Mouse (Mus musculus) splenic B cell, adult 2 months (primary cell): ENCODE measurements around the gene Slc39a8.
A peak's percentile ranks its signal among the peaks of the same experiment; 100 is the strongest.

ENCODE experiments used
- DNase-seq: peaks from one replicate; pipeline ENCODE4 v3.0.0-alpha.2; 2011; ENCODE audit warnings: low read depth, low spot score
- H3K27me3 ChIP-seq: 2 replicates; pipeline ENCODE4 v1.6.1; 2012; ENCODE audit warnings: mild to moderate bottlenecking, low read length, moderate library complexity, mixed read lengths; ENCODE audit not compliant: control insufficient read depth, poor library complexity, insufficient read depth, severe bottlenecking
- H3K36me3 ChIP-seq: 2 replicates; pipeline ENCODE4 v1.6.1; 2012; ENCODE audit warnings: mild to moderate bottlenecking, low read length, moderate library complexity, mixed read lengths; ENCODE audit not compliant: control insufficient read depth, poor library complexity, insufficient read depth, severe bottlenecking

Slc39a8 gene

DNA sequence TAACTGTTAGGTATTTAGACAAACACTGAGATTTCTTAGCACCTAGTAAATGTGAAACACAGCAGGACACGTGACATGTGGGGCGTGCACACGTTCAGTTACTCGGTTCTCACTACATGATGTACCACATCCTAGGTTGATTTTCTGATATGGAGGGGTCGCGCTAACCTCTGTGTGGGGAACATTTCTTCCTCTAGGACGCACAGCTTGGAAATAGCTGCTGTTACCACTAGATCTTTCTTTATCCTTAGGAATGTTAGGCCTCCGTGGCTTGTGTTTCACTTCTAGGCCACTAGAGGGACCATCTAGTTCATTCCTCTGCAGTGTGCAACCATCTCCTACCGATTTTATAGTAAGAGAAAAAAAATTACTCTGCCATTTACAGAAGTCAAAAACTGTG lies 37.7 kb downstream of the Slc39a8 start:
- DNase-seq = peak; percentile 18
- no peaks in the 10 kb centered on the region for H3K36me3 ChIP-seq
- H3K27me3 ChIP-seq = no peaks in the 10 kb centered on the region

DNA sequence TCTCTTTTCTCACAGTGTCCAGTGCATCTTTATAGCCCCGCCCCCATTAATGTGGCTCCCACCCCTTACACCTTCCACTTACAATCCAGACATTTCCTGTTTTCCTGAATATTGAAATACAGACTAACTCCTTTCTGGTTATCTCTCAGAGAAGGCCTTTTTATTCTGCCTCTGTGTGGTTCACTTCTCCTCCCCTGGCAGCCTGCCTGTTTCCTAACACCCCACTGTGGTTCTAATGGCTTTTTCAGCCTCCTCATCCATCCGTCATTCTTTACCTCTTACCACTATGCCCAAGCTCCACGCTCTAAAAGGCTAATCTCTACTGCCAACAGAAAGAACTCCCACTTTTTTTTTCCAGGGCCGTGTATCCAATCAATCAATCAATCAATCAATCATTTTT lies 44.0 kb downstream of the Slc39a8 start:
- H3K36me3 ChIP-seq = no peaks in the 10 kb centered on the region
- H3K27me3 ChIP-seq = no peaks in the 10 kb centered on the region

DNA sequence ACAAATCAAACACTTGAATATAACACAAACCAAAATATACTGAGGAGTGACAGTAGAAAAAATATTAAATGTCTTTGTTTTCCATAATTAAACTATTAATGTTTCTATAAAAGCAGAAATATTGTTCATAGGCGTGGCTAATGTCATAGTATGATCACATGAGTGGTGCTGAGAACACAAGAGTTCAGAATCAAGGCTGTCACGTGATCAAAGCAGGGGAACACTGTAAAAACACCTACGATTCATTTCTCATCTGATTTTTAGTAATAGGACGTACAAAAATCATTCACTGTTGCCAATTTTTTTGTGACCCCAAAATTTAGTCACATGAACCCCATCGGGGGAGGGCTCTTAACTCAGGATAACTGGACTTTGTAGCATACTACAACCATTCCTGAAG lies 47.2 kb downstream of the Slc39a8 start:
- H3K27me3 ChIP-seq = no peaks in the 10 kb centered on the region
- DNase-seq = no peak
- H3K36me3 ChIP-seq = no peaks in the 10 kb centered on the region

More for the DNA sequence above, 44.0 kb downstream of the Slc39a8 start:
- DNase-seq = no peak

DNA sequence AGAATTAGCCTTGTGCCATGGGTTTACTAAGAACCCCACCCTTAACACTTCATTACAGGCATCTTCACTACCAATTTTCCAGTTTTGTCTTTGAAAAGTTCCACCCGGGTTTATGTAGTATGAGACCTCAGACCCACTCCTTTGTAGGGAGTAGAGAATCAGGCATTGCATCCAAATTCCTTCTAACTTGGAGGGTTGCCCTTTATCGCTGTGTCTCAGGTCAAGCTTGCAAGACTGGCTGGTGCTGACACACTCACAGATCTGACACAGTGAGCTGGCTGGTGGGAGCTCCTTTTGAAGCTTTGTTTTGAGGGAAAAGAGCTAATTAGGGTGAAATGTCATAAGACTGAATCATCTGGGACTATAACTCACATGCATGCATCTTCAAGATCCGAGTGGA lies 48.5 kb downstream of the Slc39a8 start:
- Histone ChIP-seq H3K27me3 (no peaks in the 10 kb centered on the region), H3K36me3 (no peaks in the 10 kb centered on the region)
- no peak for DNase-seq

DNA sequence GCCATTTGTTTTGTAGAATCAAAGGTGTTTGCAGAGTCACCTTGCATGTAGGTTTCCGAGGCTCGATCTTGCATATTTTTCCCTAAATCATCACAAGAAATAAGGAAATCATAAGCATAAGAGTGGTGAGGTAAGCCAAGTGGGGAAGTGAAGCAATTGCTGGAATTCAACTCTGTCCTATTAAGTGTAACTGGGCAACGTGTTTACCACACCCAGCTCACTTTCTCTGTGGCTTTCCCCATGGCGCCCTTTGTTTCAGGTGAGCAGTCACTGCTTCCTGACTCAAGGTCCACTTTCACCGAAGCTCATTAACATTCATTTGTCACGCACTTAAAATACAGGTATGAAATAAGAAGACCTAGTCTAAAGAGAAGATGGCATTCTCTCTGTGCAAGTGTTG lies 53.0 kb downstream of the Slc39a8 start:
- H3K36me3 ChIP-seq = no peaks in the 10 kb centered on the region
- no peaks in the 10 kb centered on the region for H3K27me3 ChIP-seq
- DNase-seq = no peak

DNA sequence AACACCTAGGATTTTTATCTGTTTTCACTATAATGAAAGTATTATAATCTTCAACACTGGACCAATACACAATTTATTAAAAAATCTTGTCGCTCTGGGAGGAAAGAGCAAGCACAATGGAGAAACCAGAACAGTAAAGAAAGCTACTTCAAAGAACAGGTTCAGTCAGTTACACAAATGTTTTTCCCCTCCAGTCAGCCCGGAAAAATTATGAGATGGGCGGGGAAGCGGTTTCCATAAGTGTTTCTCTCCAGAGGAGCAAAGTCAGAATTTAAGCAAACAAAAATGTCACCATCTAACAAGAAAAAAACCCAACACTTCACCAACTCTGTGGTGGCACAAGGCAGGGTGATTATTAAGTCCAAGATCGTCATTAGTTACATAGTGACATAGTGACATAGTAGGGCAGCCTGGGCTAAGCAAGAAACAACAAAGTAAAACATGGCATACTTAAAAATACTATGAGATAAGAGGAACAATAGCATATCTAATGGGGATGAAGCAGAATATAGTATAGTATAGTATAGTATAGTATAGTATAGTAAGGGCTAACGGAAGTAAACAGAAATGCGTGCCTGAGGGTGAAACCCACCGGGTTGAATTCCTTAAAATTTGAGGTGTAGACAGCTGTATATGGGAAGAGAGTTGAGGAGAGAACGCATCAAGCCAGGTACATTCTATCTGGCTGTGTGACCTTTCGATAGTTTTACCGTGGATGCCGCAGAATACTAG lies 61.0 kb downstream of the Slc39a8 start:
- DNase-seq = no peak
- Histone ChIP-seq H3K27me3 (no peaks in the 10 kb centered on the region), H3K36me3 (no peaks in the 10 kb centered on the region)

DNA sequence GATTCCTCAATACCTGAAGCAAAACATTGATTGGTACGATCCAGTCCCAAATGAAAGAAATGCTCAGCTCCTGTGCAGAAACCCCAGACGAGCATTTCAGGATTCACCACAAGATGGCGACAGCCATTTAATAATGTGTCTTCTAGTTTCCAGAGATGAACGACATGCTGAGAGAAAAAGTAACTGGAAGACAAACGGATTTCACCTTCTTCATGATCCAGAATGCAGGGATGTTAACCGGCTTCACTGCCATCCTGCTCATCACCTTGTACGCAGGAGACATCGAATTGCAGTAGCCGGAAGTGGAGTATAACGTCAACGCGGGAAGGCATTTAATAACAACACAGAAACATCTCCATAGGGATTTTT lies 61.6 kb downstream of the Slc39a8 start:
- H3K27me3 ChIP-seq = no peaks in the 10 kb centered on the region
- DNase-seq = peak; percentile 68
- H3K36me3 ChIP-seq = no peaks in the 10 kb centered on the region

DNA sequence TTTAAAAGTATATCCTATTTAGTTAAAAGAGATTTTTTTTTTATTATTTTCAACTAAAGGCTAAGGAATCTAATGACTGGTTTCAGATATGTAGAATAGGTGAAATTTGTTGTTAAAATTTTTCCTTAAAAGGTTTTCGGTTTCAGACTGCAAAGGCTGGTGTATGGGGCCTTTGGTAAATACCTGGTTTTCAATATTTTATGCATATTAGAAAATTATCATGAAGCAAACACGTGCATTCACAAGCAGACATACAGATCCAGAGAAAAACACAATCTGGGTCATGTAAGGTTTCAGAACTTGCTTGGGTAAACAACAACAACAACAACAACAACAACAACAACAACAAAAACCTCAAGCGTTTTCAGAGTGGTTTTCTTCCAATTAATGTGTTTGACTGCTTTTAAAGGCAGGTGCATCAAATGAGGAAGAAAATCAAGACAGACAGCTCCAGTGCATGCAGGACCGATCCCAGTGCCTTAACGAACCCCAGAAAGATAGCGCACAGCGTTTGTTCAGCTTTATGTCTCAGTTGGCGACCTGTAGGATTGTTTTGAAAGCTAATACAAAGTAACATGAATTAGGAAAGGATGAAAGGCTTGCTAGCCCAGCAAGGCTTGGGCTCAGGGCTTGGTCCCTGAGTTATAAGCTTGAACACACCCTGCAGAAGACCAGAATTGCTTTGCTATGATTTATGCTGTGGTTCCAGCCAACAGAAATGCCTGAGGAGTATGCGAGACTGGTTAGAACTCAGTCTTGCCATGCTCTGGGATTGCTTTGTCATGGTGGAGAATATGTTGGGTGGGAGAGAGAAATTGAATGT lies 62.2 kb downstream of the Slc39a8 start:
- Histone ChIP-seq H3K36me3 (no peaks in the 10 kb centered on the region), H3K27me3 (no peaks in the 10 kb centered on the region)
- DNase-seq = no peak

DNA sequence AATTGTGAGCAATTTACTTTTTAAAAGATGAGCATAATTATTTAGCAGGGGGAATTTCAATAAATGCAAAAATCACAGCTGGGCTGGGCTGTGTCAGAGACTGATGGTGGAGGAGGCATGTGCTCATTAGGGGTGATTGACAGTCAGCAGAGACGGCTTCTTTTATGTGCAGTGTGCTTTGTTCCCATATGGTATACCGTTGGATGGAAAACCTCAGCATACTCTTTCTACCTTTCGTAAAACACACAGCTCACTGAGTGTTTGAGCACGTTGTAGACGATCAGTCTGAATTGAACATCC lies 62.7 kb downstream of the Slc39a8 start:
- Histone ChIP-seq H3K36me3 (no peaks in the 10 kb centered on the region), H3K27me3 (no peaks in the 10 kb centered on the region)
- DNase-seq = no peak

DNA sequence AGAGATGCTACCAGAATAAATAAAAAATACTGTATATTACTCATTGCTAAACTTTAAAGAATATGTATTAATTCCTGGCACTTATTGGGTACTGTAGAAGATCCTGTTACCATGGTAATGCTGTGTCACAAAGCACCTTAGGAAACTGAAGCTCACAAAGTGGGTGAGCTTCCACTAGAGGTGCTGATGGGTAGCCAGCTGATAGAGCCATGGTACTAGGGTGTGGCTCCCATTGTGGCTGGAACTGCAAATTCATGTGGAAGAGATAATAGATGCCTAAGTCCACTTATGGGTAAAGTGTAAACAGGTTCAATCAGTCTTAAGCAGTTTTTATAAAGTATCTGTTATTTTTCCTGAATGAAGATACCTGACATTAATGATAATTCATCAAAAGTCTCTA lies 64.3 kb downstream of the Slc39a8 start:
- no peak for DNase-seq
- H3K36me3 ChIP-seq = no peaks in the 10 kb centered on the region
- H3K27me3 ChIP-seq = no peaks in the 10 kb centered on the region

DNA sequence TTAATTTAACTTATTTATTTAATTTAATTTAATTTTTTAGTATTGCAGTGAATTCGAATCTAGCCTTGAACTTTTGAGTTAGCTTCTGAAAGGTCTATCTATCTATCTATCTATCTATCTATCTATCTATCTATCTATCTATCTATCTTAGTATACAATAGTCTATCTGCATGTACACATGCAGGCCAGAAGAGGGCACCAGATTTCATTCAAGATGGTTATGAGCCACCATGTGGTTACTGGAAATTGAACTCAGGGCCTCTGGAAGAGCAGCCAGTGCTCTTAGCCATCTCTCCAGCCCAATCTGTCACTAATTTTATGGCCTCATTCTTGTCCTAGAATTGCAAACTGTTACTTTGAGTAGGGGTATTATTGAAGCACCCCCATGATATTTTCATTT lies 78.3 kb downstream of the Slc39a8 start:
- H3K36me3 ChIP-seq = no peaks in the 10 kb centered on the region
- peak; percentile 39 for DNase-seq
- no peaks in the 10 kb centered on the region for H3K27me3 ChIP-seq

DNA sequence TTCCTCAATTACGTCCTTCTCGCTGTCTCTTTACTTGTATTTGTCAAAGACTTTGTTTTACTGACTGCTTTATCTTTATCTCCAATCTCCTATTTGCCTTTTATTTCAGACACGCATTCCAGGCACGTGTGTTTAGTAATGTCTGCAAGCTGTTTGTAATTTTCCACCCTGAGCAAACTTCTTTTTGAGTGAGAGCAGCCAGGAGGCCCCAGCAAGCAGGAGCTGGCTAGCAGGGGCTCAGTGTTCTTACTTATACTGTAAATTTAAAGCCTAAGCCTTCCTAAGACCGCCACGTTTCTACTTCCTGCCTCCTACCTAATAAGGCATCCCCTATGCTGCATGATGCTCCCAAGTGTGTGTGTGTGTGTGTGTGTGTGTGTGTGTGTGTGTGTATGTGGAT lies 79.8 kb downstream of the Slc39a8 start:
- no peaks in the 10 kb centered on the region for H3K36me3 ChIP-seq
- no peaks in the 10 kb centered on the region for H3K27me3 ChIP-seq
- DNase-seq = no peak

DNA sequence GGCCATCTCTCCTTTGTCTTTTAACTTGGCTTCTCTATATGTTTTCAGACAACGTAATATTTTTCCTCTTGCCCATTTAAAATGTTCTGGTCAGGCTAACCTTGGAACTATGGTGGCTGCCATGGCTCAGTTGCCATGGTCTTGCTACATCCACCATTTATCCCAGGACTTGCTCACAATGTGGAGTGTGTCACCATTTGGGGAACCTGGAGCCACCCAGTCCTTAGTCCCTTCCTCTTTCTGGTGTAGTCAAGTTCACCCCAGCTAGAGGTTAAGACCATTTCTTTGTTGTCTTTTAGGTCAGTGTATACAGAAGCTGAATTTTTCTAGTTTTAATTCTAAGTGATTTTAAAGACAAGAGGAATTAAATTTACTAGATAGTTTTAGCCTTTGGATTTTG lies 80.7 kb downstream of the Slc39a8 start:
- no peaks in the 10 kb centered on the region for H3K27me3 ChIP-seq
- DNase-seq = no peak
- no peaks in the 10 kb centered on the region for H3K36me3 ChIP-seq

DNA sequence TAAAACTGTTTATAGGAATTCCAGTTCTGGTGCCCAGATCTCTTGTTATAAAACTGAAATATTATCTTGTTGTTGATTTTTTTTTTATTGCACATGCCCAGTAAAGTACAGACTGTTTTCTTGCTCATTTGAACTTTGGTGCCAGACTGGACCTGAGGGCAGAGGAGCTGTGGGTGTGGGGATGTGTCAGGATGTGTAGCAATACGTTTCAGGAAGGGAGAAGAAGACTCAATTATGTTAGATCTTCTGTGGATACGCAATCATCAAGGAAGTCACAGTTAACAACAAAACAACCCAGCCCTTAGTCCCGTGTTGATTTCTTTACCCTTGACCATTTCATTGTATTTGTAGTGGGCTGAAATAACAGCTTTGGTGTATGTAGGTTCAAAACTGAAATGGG lies 81.9 kb downstream of the Slc39a8 start:
- no peaks in the 10 kb centered on the region for H3K27me3 ChIP-seq
- H3K36me3 ChIP-seq = no peaks in the 10 kb centered on the region
- DNase-seq = no peak

DNA sequence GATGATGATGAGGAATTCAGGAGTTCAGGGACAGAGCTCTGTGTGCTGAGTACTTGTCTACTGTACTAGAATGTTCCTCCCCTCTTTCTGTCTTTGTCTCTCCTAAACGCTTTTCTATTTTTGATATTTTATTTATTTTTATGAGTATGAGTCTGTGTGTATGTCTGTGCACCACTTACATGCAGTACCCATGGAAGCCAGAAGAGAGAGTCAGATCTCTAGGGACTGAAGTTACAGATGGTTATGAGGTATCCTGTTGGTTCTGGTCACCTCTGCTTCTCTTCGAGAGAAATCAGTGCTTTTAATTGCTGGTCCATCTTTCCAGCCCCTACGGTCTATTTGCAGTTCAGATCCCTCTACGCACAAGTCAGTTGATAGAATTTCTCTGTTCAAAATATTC lies 90.9 kb downstream of the Slc39a8 start:
- H3K27me3 ChIP-seq = no peaks in the 10 kb centered on the region
- DNase-seq = no peak
- H3K36me3 ChIP-seq = no peaks in the 10 kb centered on the region
